Mouse (Mus musculus): ENCODE results near the gene Meox1. TPM values are rescaled to one million over a fixed set of nuclear protein-coding genes. Genes with fewer than 3 reads are reported as not detected.

The Meox1 gene
- total and polyA plus RNA-seq, 2 experiments from 2014 or later: 10.9 to 15.0 TPM

- Histone ChIP-seq H3K27me3 (ENCODE audit: control insufficient read depth, insufficient read depth, low read length) (no peaks in the 10 kb centered on the region), H3K4me1 (ENCODE audit: control insufficient read depth, insufficient read depth) (peaks cover 22% of the 10 kb centered on the region), H3K4me2 (ENCODE audit: low read depth, low read length) (peak overlapping the region; percentile 8; the same call in 1 of the 2 replicates), H3K4me3 (ENCODE audit: low read depth, low read length) (no peak overlapping the region), H3K36me3 (replicated peaks; ENCODE audit: control insufficient read depth, insufficient read depth, low read length) (no peaks in the 10 kb centered on the region), H3K27ac (ENCODE audit: low read depth) (peak overlapping the region; percentile 89), H3K9ac (replicated peaks; ENCODE audit: low read depth, low read length) (no peak overlapping the region), H3K9me3 (replicated peaks; ENCODE audit: control insufficient read depth, low read length) (no peaks in the 10 kb centered on the region)
- 53% methylated on average over 8 of the region's 8 CpGs for WGBS
- no peak for TF ChIP-seq EP300 (IDR thresholded peaks at IDR 0.05; ENCODE audit: low read depth)
- TF ChIP-seq CTCF (IDR thresholded peaks at IDR 0.05; ENCODE audit: low read depth): no peak
- no peak for DNase-seq (ENCODE audit: low spot score)
- ATAC-seq (ENCODE audit: insufficient read depth, low read depth): no peak
Observed at GRCm38 (mm10) chr11:101830616-101831015, 63.6 kb downstream of the Meox1 start.

GRCm38 (mm10) chr11:101830112-101830511 lies 64.1 kb downstream of the Meox1 start:
- 40% methylated on average over 10 of the region's 10 CpGs for WGBS
- Histone ChIP-seq H3K4me2 (ENCODE audit: low read depth, low read length) (peak overlapping the region; percentile 10; the same call in 1 of the 2 replicates), H3K4me3 (ENCODE audit: low read depth, low read length) (no peak overlapping the region), H3K9ac (replicated peaks; ENCODE audit: low read depth, low read length) (0 out of 2 replicates have a peak overlapping the region, but pooled peaks have one; percentile 13), H3K36me3 (replicated peaks; ENCODE audit: control insufficient read depth, insufficient read depth, low read length) (no peaks in the 10 kb centered on the region), H3K9me3 (replicated peaks; ENCODE audit: control insufficient read depth, low read length) (no peaks in the 10 kb centered on the region), H3K4me1 (ENCODE audit: control insufficient read depth, insufficient read depth) (peaks cover 22% of the 10 kb centered on the region), H3K27me3 (ENCODE audit: control insufficient read depth, insufficient read depth, low read length) (no peaks in the 10 kb centered on the region), H3K27ac (ENCODE audit: low read depth) (peak overlapping the region; percentile 89)
- peak; percentile 71 for ATAC-seq (ENCODE audit: insufficient read depth, low read depth)
- TF ChIP-seq EP300 (IDR thresholded peaks at IDR 0.05; ENCODE audit: low read depth) (peak; percentile 26; the same call in 1 of the 2 replicates), CTCF (IDR thresholded peaks at IDR 0.05; ENCODE audit: low read depth) (no peak)
- peak; percentile 78 for DNase-seq (ENCODE audit: low spot score)

GRCm38 (mm10) chr11:101828718-101829117 lies 65.5 kb downstream of the Meox1 start:
- no peaks in the 10 kb centered on the region for H3K27me3 ChIP-seq (ENCODE audit: control insufficient read depth, insufficient read depth, low read length)
- TF ChIP-seq CTCF (IDR thresholded peaks at IDR 0.05; ENCODE audit: low read depth) (no peak), EP300 (IDR thresholded peaks at IDR 0.05; ENCODE audit: low read depth) (no peak)
- H3K4me1 ChIP-seq (ENCODE audit: control insufficient read depth, insufficient read depth): peaks cover 22% of the 10 kb centered on the region
- H3K9me3 ChIP-seq (replicated peaks; ENCODE audit: control insufficient read depth, low read length): no peaks in the 10 kb centered on the region
- H3K9ac ChIP-seq (replicated peaks; ENCODE audit: low read depth, low read length): no peak overlapping the region
- WGBS: 85% methylated on average over 4 of the region's 4 CpGs
- no peak for DNase-seq (ENCODE audit: low spot score)
- ATAC-seq (ENCODE audit: insufficient read depth, low read depth): no peak
- H3K4me2 ChIP-seq (ENCODE audit: low read depth, low read length): no peak overlapping the region
- no peak overlapping the region for H3K4me3 ChIP-seq (ENCODE audit: low read depth, low read length)
- H3K36me3 ChIP-seq (replicated peaks; ENCODE audit: control insufficient read depth, insufficient read depth, low read length): no peaks in the 10 kb centered on the region
- no peak overlapping the region for H3K27ac ChIP-seq (ENCODE audit: low read depth)

Other genes with a start within 250 kb of the Meox1 start
- 8.1 and 12.2 TPM in 2 replicates for gene Arl4d, start 228.8 kb downstream of the Meox1 start, total RNA-seq (2014; rRNA removed; ENCODE audit: low replicate concordance)
- 9.9 and 11.3 TPM in 2 replicates for gene Arl4d, start 228.8 kb downstream of the Meox1 start, polyA plus RNA-seq (2015; fragmentation: Nextera tagmentation; extraction: Ambion mirVana)
- 12.4 and 13.5 TPM in 2 replicates for gene Dhx8, start 161.5 kb downstream of the Meox1 start, total RNA-seq (2014; rRNA removed; ENCODE audit: low replicate concordance)
- gene Dhx8, start 161.5 kb downstream of the Meox1 start, polyA plus RNA-seq (2015; fragmentation: Nextera tagmentation; extraction: Ambion mirVana): 12.6 and 13.1 TPM in 2 replicates
- 5.2 and 7.5 TPM in 2 replicates for gene Etv4, start 109.0 kb downstream of the Meox1 start, total RNA-seq (2014; rRNA removed; ENCODE audit: low replicate concordance)
- gene Etv4, start 109.0 kb downstream of the Meox1 start, polyA plus RNA-seq (2015; fragmentation: Nextera tagmentation; extraction: Ambion mirVana): 2.2 and 2.4 TPM in 2 replicates
- 6.5 and 21.2 TPM in 2 replicates for gene Sost, start 72.6 kb upstream of the Meox1 start, total RNA-seq (2014; rRNA removed; ENCODE audit: low replicate concordance)
- gene Sost, start 72.6 kb upstream of the Meox1 start, polyA plus RNA-seq (2015; fragmentation: Nextera tagmentation; extraction: Ambion mirVana): 2.7 and 2.8 TPM in 2 replicates
- not detected in 2 replicates for gene Cfap97d1, start 89.9 kb upstream of the Meox1 start, total RNA-seq (2014; rRNA removed; ENCODE audit: low replicate concordance)
- gene Cfap97d1, start 89.9 kb upstream of the Meox1 start, polyA plus RNA-seq (2015; fragmentation: Nextera tagmentation; extraction: Ambion mirVana): not detected in 2 replicates
- 106 and 118 TPM in 2 replicates for gene Dusp3, start 92.6 kb upstream of the Meox1 start, total RNA-seq (2014; rRNA removed; ENCODE audit: low replicate concordance)
- 67.9 and 75.7 TPM in 2 replicates for gene Dusp3, start 92.6 kb upstream of the Meox1 start, polyA plus RNA-seq (2015; fragmentation: Nextera tagmentation; extraction: Ambion mirVana)
- 4.9 and 8.0 TPM in 2 replicates for gene Mpp3, start 134.1 kb upstream of the Meox1 start, total RNA-seq (2014; rRNA removed; ENCODE audit: low replicate concordance)
- gene Mpp3, start 134.1 kb upstream of the Meox1 start, polyA plus RNA-seq (2015; fragmentation: Nextera tagmentation; extraction: Ambion mirVana): 1.7 and 2.2 TPM in 2 replicates
- gene Cd300lg, start 147.1 kb upstream of the Meox1 start, total RNA-seq (2014; rRNA removed; ENCODE audit: low replicate concordance): 23.0 and 79.5 TPM in 2 replicates
- 22.9 and 24.0 TPM in 2 replicates for gene Cd300lg, start 147.1 kb upstream of the Meox1 start, polyA plus RNA-seq (2015; fragmentation: Nextera tagmentation; extraction: Ambion mirVana)
- 6.0 and 12.1 TPM in 2 replicates for gene Mpp2, start 194.1 kb upstream of the Meox1 start, total RNA-seq (2014; rRNA removed; ENCODE audit: low replicate concordance)
- gene Mpp2, start 194.1 kb upstream of the Meox1 start, polyA plus RNA-seq (2015; fragmentation: Nextera tagmentation; extraction: Ambion mirVana): 2.1 and 2.3 TPM in 2 replicates
- not detected in 2 replicates for gene Ppy, start 206.9 kb upstream of the Meox1 start, total RNA-seq (2014; rRNA removed; ENCODE audit: low replicate concordance)
- not detected in 2 replicates for gene Ppy, start 206.9 kb upstream of the Meox1 start, polyA plus RNA-seq (2015; fragmentation: Nextera tagmentation; extraction: Ambion mirVana)
- not detected in 2 replicates for gene Pyy, start 213.5 kb upstream of the Meox1 start, total RNA-seq (2014; rRNA removed; ENCODE audit: low replicate concordance)
- not detected in 2 replicates for gene Pyy, start 213.5 kb upstream of the Meox1 start, polyA plus RNA-seq (2015; fragmentation: Nextera tagmentation; extraction: Ambion mirVana)